Mouse (Mus musculus) kidney, postnatal 25 days (tissue): ENCODE measurements around the gene Efcab11.

Experiments used
- DNase-seq, 2 experiments: peaks; one replicate each; pipeline ENCODE4 v3.0.0; 2021; ENCODE audit warnings: mixed read lengths in 2 of 2

Gene Efcab11

DNA sequence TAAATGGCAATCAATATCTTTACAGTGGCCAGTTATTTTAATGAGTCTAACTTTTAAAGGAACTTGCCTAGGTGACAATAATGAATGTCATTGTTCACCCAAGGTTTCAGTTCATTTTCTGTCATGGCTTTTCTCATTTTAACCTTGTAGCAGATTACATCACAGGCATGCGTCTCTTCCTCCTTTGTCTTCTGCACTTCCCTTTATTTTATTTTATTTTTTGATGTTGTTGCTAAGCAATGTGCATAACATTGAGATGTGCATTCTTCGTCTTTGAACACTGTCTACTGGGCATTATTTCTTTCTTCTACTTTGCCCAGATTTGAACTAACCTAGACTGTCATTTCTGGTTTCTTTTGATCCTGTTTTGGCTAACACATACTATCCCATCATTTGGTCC, 88.3 kb downstream of the Efcab11 start:
- no peak for DNase-seq

DNA sequence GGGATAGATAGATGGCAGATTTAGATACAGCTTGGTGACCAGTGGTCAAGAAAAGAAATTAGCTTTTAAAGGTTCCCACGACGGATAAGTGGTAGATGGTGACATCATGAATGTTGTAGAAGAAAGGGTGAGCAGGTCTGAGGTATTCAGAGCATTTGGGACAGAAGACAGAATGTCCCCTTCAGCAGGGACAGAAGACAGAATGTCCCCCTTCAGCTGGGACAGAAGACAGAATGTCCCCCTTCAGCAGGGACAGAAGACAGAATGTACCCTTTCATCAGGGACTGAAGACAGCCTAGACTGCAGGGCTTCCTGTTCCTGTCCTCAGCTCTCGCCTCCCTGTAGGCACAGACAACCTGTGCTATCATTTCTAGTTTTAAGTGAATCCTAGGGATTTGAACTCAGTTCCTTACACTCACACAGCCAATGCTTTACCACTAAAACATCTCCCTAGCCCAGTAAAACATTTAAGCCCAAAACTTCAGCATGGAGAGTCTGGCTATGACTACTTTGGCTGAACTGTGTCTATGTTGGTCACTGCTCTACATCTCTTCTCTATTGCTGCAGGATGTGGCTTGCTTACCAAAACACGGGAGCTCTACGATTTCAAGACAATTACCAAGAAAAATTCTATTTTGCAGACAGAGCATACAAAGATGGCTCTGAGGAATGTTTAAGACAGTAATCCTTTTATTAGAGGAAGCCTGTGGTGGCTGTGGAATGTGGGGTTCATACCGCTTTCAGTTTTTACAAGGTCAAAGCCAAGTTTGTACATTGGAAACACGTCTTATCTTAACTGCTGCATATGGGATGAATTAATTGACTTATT, 89.2 kb downstream of the Efcab11 start:
- no peak for DNase-seq

DNA sequence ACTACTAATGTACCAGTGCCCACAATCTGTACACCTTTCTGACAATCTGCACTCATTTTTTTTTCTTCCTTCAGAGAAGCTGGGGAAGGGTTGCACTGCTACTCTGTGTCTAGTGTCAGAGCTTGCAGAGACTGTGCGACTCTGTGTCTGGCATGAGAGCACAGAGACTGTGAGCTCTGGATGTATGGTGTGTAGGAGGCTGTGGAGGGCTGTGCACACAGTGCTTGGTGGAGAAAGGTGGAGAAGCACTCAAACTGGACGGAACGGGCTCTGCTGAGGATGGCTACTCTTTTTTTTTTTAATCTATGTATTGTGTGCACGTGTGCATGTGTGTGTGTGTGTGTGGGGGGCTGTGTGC, 90.1 kb downstream of the Efcab11 start:
- no peak for DNase-seq

DNA sequence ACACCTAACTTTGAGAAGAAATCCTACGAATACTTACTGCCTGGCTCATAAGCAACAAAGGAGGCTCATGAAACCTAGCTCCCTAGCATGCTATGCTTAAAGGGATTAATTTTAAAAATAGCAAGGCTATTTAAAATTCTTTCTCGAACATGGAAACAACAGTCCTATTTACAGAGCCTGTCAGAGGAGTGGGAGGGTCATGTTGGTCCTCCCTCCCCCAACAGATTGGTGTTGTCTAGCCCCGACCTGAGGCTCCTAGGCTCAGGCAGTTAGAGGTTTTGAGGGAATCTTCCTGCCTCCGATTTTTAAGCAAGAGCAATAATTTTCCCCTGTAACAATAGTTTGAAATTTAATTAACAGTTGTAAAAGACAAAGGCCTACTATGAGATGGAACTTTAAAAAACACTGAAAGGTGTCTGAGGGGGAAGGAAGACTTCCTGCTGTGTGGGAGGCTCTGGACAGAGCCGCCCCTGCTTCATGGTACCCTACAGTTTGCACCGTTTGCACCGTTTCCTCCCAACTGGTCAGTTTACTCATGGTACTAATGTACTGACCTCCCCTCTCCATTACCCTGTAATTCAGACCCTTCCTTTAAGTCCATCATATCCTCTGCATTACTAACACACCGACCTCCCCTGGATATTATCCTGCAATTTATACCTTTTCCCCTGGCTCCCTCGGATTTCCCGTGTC, 90.6 kb downstream of the Efcab11 start:
- DNase-seq: no peak

DNA sequence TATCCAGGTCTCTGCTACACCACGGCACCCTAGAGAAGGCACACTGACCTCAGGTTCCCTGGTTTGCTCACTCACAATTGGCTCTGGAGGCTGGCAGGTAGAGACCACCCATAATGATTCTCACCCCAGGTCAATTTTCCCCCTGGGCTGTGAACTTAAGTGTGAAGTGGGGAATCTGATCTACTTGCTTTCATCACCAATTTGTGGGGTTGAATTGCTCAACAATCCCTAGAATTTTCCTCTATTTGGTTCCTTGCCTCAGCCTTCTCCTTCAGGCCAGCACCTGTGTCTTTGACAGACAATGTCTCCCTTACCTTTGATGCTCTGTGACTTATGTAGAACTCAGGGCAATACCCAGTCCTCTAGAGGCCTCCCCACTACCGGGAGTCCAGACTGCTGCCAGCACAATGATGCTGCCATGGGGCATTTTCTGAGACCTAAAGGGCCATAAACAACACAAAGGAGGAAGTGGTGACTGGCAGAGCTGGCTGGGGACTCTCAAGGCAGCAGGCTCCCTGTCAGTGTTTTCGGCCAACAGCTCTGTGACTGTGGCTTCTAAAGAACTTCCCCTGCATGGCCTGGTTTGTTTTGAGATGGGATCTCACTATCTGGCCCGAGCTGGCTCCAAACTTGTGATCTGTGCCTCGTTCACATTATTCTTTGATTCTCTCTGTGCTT, 94.8 kb downstream of the Efcab11 start:
- DNase-seq: no peak

DNA sequence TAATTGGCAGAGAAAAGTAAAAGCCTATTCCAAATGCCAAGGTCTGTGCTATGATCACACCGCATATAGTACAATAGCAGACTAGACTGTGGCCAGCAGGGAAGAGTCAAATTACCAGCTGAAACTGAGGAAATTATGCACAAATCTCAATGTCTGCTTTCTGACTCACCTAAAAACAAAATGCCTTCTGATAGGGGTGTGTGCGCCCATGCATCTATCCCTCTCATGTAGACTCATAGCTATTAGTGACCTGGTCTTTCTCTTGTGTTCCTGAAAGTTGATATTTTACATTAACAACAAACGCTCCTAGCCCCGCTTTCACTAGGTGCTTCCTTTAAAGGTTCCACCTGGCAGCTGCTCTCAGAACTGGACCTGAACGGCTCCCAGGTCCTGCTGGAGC, 102.5 kb downstream of the Efcab11 start:
- no peak for DNase-seq

DNA sequence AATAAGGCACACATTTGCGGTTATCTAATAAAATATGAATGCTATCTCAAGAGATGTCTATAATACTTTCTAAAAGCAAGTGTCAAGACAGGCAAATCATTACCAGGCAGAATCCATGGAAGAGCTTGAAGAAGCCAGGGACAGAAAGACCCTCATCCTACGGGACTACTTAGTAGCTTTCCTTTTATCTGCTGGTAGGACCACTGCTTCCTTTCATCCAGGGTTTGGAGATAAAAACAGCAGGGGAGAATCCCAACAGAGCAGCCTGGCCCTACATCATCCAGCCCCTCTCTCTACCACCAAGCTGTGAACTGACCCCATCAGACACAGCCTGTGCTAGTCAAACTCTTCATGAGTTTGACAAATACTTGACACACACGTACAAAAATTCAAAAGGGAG, 103.8 kb downstream of the Efcab11 start:
- DNase-seq: no peak

DNA sequence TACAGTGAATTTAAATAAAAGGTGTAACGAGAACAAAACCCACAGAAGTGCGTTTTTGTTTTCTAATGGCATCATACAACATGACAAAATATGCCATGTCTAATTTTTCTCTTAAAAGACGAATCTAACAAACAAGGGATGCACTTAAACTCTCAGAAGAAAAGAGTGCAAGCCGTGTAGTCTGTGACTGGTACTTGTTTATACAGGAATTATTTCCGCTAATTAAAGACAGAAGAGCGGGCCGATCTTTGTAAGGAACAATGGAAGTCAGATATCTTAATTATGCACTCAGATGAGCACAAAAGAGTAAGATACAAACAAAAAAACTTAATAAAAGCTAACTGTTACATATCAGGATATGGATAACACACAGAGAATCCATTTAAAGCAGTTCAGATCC, 104.3 kb downstream of the Efcab11 start:
- no peak for DNase-seq

DNA sequence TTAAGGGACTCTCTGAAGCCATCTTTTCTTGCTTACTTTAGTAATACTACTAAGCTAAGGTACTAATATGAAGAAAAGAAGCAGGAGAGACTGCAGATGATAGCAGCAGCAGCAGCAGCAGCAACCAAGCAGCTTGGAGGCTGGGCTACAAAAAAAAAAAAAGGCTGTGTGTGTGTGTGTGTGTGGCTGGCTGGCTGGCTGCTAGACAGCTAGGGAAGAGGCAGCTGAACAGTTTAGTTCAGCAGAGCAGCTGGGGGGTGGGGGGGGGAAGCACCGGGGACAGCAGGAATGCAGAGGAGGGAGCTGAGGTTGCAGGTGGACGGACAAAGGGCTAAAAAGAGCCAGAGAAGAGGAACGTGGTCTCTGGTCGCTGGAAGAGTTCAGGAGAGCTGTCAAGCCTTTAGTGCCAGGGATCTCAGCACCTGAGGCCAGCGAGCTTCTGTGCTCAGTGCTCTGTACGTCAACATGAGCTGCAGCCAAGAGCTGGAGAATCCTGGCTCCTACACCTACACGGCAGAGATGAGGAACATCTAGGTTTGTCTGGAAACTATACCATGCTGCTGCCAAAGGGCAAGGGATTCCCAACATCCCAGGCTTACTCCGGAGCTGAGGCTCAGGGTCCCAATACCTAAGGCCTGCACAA, 107.6 kb downstream of the Efcab11 start:
- DNase-seq: no peak

DNA sequence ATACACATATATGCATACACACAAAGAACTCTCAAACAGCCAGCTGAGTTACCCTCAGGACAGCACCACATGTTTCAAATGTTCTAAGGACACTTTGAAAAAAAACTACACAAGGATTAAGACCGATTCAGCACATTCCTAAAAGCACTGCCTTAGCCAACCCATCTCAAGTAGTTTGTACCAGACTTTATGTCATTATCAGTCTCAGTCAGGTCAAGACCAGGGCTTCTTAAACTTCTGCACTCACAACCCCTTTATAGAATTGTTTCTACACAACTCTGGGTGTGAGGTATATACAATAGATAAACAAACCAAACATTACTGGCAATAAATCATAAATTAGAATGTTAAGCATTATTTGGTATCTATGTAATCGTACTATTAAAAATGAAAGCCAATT, 109.4 kb downstream of the Efcab11 start:
- no peak for DNase-seq

DNA sequence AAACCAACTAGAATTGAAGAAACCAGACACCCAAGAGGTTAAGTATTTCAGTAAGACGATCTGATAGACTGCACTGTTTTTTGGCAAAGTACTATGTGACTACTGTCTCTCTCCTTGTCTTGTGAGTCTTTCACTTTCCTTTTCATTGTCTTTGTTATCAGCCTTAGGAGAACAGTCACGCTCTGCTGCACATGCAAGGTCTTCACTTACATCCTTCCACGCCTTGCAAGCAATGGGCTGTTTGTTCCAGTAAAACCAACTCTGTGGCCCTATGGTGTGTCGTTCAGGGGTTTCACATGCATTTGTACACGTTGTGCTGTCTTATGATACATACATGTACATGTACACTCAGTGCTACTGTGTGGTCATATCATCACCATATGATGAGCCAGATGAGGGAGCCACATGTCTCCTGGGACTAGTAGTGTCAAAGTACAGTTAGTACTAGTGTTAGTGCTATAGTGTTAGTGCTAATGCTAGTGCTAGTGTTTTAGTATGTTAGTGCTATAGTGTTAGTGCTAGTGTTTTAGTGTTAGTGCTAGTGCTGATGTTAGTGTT, 110.5 kb downstream of the Efcab11 start:
- DNase-seq: no peak

DNA sequence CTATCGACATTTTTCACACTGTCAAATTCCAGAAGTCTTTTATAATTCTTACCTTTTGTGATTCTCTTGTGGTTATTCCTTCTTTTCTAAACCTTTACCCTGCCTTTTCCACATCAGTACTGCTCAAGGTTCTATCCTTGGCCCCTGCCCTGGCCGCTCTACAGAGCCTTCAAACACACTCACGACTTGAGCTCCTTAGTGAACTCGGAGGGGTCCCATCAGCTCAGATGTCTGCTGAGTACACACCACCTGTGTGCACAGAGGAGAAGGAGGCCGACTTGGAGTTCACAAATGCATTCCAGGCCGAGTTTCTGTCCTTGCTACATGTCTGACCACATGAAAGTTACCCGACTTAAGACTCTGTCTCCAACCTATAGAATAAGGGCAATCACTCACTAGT, 113.2 kb downstream of the Efcab11 start:
- no peak for DNase-seq

DNA sequence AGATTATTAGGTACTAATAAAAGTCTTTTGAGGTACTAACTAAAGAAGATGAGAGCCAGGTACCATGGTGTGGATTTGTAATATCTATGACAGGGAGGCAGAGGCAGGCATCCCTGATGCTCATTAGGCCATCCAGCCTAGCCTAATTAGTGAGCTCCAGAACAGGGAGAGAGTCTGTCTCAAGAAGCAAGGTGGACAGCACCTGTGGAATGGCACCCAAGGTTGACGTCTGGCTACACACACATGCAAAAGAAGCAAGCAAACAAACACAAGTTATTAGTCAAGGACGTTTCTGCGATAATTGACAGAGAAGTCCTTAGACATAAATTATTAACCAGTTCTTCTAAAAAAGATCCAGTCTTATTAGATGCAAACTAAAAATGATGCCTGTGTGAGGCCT, 114.6 kb downstream of the Efcab11 start:
- no peak for DNase-seq

DNA sequence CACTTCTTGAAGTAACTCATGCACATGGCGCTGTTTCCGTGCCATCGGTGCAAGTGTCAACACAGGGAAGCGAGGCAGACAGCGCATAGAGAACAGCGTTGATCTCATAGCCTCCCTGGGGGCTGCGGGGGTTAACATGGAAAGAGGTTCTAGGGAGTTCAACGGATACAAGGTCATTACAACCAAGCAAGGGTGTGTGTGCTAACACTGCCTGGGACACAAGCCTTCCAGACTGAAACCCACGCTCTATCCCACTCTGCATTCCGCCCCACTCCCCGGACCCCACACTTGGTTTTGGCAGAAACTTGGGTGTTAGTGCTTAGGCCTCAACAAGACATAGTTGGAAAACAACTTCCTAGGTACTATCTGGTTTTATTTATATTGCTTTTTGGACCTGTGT, 116.5 kb downstream of the Efcab11 start:
- DNase-seq: no peak

DNA sequence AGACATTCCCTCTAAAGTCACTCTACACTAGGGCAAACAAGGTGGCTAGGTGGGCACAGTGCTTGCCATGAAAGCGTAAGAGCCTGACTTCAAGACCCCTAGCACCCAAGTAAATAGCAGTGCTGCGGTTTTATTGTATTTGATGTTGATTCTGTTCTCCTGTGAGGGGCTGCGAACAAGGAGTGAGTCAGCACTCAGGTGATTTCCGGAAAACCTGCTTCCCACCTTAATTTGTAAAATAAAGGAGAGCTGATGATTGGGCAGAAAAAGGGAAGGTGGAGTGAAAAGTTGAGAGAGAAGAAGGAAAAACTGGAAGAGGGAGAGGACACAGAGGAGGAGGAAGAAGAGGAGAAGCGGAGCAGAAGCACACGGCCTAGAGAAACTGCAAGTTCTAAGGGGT, 118.3 kb downstream of the Efcab11 start:
- DNase-seq: no peak

DNA sequence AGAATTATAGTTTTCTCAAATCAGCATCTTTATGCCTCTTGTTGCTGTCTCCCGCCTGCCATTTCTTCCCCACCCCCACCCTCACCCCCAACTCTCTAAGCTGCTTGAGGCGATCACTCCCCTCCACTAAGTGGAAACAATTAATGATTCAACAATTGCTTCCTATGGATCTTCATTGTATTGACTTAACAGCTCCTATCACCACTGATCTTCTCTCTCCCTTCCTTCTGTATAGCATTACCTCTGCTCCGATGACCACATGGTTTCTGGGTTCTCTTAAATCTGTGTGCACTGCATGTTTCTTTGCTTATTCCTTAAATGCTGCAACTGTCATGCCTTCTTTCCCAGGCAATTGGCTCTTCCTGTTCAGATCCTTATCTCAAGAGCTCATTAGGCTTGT, 120.2 kb downstream of the Efcab11 start:
- no peak for DNase-seq

DNA sequence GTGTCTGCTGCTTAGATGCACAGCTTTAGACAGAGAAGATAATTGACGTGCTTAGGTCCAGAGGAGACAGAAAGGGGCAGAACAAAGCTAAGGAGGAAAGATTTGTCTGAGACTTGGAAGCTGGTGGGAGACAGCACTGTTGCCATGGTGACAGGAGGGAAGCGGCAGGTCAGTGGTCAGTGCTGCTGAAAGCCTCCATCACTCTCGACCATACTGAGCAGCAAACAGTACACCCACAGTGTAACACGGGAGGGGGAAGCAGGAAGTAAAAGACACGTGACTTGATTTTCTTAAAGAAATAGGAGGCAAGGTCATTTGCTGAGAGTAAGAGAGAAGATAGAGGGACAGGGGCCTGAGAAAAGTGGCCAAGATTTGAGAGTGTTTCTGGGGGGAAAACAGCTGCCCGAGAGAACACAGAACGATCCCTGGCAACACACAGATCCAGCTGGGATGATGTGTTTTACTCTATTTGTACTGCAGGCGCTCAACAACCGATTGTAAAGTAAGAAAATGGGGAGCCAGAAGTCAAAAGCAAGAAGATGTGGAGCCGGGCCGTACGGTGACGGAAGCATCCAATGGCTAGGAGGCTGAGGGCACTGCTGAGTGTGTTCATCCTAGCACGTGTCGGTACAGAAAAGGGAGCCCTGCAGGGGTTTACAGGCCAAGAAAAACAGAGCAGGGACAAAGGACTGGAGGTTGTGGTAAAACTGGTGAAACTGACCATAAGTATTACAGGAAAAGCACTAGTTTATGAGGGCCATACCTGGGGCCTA, 126.3 kb downstream of the Efcab11 start:
- DNase-seq: peak in 1 of 2 experiments; percentile 8

DNA sequence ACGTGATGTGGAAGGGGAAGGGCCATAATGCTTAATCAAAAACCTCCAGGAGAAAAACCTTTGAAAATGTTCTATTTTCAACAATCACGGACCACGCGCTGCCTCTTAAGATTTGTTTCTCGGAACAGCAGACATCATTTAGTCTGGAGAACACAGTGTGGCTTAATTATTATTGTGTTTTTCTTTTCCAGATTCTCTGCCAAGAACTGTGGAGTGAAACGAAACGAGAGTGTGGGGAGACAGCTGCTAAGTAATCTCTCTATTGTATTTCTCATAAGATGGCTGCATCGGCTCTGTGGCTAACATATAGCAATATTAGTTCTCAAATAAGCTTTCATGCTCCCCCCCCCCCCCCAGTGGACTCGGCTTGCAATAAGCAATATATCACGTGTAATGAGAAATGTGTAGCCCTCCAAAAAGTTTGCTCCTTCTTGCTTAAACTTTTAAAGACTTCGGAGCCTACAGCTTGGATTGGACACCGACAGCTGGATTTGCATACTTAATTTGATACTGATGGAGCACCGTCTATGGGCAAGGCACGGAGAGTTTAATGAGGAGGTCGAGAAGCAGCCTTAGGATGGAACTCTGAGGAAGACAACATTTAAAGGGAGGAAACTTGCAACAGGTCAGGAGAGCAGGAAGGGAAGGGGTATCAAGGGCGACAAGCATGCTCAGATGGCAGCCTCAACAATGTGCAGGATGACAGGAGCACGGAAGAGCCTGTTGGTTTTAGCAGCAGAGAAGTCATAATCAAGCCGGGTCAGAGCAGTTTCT, 127.1 kb downstream of the Efcab11 start:
- DNase-seq: no peak

DNA sequence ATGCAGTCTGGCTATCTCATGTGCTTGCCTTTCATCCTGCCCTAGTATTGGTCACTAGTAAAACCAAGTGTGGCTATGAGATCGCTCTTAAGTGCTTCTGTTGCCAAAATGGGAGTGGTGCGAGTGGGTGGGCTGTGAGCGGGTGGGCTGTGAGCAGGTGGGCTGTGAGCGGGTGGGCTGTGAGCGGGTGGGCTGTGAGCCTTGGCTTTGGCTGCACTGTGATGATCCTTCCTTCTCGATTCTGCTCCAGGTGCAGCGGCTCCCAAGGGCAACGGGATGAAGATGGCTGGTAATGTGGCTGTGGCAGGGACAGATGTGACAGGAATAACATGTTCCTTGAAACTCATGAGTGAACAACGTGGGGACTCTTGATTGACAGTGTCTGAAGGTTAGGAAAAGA, 128.0 kb downstream of the Efcab11 start:
- no peak for DNase-seq

DNA sequence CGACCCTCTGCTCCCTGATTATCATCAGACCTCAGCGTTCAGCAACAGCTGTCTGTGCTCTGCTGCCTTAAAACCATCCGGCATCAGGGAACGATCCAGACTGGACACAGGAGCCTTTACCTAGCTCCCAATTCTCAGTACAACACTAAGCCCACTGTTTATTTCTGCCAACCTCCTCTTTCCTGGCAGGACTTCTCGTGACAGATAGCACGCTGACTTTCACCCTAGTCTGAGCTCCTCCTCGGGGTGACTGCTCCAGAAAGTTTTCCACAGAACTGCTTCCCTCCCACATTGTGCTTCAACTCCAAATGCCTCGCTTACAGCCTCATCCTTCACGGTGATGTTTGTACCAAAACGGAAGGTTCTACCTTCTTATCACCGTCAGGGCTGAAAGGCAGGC, 131.3 kb downstream of the Efcab11 start:
- DNase-seq: no peak

DNA sequence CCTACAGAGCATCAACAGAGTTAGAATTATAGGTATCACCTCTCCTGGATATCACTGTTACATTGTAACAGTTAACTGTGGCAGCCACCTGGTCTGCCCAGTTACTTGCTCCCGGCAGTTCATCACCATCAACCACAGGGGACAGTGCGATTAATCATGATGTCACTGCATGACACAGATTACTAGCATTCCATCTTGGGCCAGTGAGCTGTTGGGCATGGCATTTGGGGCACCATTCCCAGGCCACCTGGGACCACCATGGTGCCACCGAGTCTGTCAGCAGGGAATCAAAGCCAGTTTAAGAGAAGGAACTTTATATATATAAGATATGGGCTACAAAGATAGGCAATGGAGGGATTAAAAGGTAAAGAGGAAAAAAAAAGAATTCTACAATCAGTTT, 134.8 kb downstream of the Efcab11 start:
- no peak for DNase-seq

DNA sequence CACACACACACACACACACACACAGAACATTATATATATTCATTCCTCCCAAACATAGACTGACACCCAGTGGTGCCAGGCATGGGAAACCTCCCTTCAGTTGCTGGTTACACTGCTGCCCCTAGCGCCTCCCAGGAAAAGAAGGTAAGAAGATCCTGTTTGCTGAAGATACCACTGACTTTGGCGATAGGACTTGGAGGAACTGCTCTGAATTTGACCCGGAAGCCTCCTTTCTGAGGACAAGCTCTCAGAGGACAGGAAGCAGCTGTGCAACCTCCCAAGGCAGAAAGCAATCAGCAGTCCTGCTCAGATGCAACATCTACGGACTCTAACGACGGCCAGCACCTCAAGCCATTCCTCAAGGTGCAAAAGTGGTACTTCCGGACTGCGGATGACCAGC, 142.6 kb downstream of the Efcab11 start:
- DNase-seq: no peak
